Mouse (Mus musculus): Measurements from ENCODE around the gene Tmem189.

Gene Tmem189

GRCm38 (mm10) chr2:167689501-167690218 is at the start of gene Tmem189:
Gene Tmem189 (minus strand): TSS chr2:167689822.
- peak; percentile 50 to 71 for DNase-seq (ENCODE audit: low spot score in 2 of 2)

GRCm38 (mm10) chr2:167739030-167739429 is 49.4 kb upstream of the Tmem189 start:
- DNase-seq (ENCODE audit: low spot score in 2 of 2): no peak

- DNase-seq (ENCODE audit: low spot score in 2 of 2): no peak
Observed at GRCm38 (mm10) chr2:167734861-167735260, 45.2 kb upstream of the Tmem189 start.

GRCm38 (mm10) chr2:167731149-167731548 is 41.5 kb upstream of the Tmem189 start:
- no peak for DNase-seq (ENCODE audit: low spot score in 2 of 2)

- DNase-seq (ENCODE audit: low spot score in 2 of 2): no peak
Observed at GRCm38 (mm10) chr2:167730036-167730435, 40.4 kb upstream of the Tmem189 start.

GRCm38 (mm10) chr2:167727161-167727560 is 37.5 kb upstream of the Tmem189 start:
- no peak for DNase-seq (ENCODE audit: low spot score in 2 of 2)

- no peak for DNase-seq (ENCODE audit: low spot score in 2 of 2)
Observed at GRCm38 (mm10) chr2:167725879-167726278, 36.3 kb upstream of the Tmem189 start.

GRCm38 (mm10) chr2:167723589-167724206 is 34.1 kb upstream of the Tmem189 start:
- DNase-seq (ENCODE audit: low spot score in 2 of 2): no peak

- DNase-seq (ENCODE audit: low spot score in 2 of 2): no peak
Observed at GRCm38 (mm10) chr2:167722538-167722937, 32.9 kb upstream of the Tmem189 start.

- no peak for DNase-seq (ENCODE audit: low spot score in 2 of 2)
Observed at GRCm38 (mm10) chr2:167721159-167721882, 31.7 kb upstream of the Tmem189 start.

- DNase-seq (ENCODE audit: low spot score in 2 of 2): no peak
Observed at GRCm38 (mm10) chr2:167719520-167719919, 29.9 kb upstream of the Tmem189 start.

GRCm38 (mm10) chr2:167717208-167717607 is 27.6 kb upstream of the Tmem189 start:
- no peak for DNase-seq (ENCODE audit: low spot score in 2 of 2)

- no peak for DNase-seq (ENCODE audit: low spot score in 2 of 2)
Observed at GRCm38 (mm10) chr2:167715008-167715407, 25.4 kb upstream of the Tmem189 start.

- DNase-seq (ENCODE audit: low spot score in 2 of 2): peak in 1 of 2 experiments; percentile 17
Observed at GRCm38 (mm10) chr2:167714298-167714697, 24.7 kb upstream of the Tmem189 start.

- DNase-seq (ENCODE audit: low spot score in 2 of 2): peak; percentile 53 to 66
Observed at GRCm38 (mm10) chr2:167712872-167713821, 23.5 kb upstream of the Tmem189 start.

- no peak for DNase-seq (ENCODE audit: low spot score in 2 of 2)
Observed at GRCm38 (mm10) chr2:167710574-167710973, 21.0 kb upstream of the Tmem189 start.

- DNase-seq (ENCODE audit: low spot score in 2 of 2): no peak
Observed at GRCm38 (mm10) chr2:167709969-167710368, 20.3 kb upstream of the Tmem189 start.

- DNase-seq (ENCODE audit: low spot score in 2 of 2): no peak
Observed at GRCm38 (mm10) chr2:167708373-167708772, 18.8 kb upstream of the Tmem189 start.

- DNase-seq (ENCODE audit: low spot score in 2 of 2): no peak
Observed at GRCm38 (mm10) chr2:167706183-167706939, 16.7 kb upstream of the Tmem189 start.

- no peak for DNase-seq (ENCODE audit: low spot score in 2 of 2)
Observed at GRCm38 (mm10) chr2:167704409-167704808, 14.8 kb upstream of the Tmem189 start.

GRCm38 (mm10) chr2:167702126-167702525 is 12.5 kb upstream of the Tmem189 start:
- DNase-seq (ENCODE audit: low spot score in 2 of 2): no peak

Data from heart, adult 9 months (tissue).